Mouse (Mus musculus): ENCODE data around the gene Flnb. TPM values are rescaled to one million over a fixed set of nuclear protein-coding genes. Genes with fewer than 3 reads are reported as not detected.
A peak's percentile ranks its signal among the peaks of the same experiment; 100 is the strongest.

Gene Flnb
- polyA plus RNA-seq, 1 experiment from 2014 or later: 14.4 TPM

DNA sequence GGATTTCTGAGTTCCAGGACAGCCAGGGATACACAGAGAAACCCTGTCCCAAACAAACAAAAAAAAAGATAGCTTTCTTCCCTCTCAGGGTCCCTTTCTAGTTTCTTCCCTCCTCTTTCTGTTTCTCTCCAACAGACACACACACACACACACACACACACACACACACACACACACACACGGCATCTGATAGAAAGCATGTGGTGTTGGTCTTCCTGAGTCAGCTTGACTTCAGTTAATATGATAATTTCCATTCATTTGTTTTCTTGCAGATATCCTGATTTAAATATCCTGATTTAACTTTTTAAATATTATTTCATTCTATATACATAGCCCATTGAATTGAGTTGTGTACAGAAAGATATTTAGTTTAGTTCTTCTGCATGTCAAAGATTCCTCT, 110.6 kb downstream of the Flnb start:
- no peak for ATAC-seq (ENCODE audit: insufficient read depth, low FRiP score, low TSS enrichment)
- Histone ChIP-seq H3K9me3 (ENCODE audit: control insufficient read depth, low read length) (no peaks in the 10 kb centered on the region), H3K27me3 (ENCODE audit: control insufficient read depth, insufficient read depth, low read length) (no peaks in the 10 kb centered on the region), H3K36me3 (ENCODE audit: control insufficient read depth, insufficient read depth, low read length) (peaks cover 13% of the 10 kb centered on the region), H3K27ac (ENCODE audit: low read depth, low read length) (no peak overlapping the region), H3K4me2 (ENCODE audit: low read depth) (no peak overlapping the region), H3K4me3 (ENCODE audit: low read depth, low read length) (no peak overlapping the region), H3K4me1 (ENCODE audit: control insufficient read depth, insufficient read depth, low read length) (no peaks in the 10 kb centered on the region), H3K9ac (ENCODE audit: low read length) (no peak overlapping the region)
- WGBS: 82% methylated on average over 1 of the region's 1 CpGs
- no peak for DNase-seq (ENCODE audit: low spot score)

- H3K4me1 ChIP-seq (ENCODE audit: control insufficient read depth, insufficient read depth, low read length): no peaks in the 10 kb centered on the region
- H3K9ac ChIP-seq (ENCODE audit: low read length): no peak overlapping the region
- no peak overlapping the region for H3K4me3 ChIP-seq (ENCODE audit: low read depth, low read length)
- no peak overlapping the region for H3K4me2 ChIP-seq (ENCODE audit: low read depth)
- H3K36me3 ChIP-seq (ENCODE audit: control insufficient read depth, insufficient read depth, low read length): peaks cover 12% of the 10 kb centered on the region
- ATAC-seq (ENCODE audit: insufficient read depth, low FRiP score, low TSS enrichment) (no peak), DNase-seq (ENCODE audit: low spot score) (no peak)
- no peaks in the 10 kb centered on the region for H3K27me3 ChIP-seq (ENCODE audit: control insufficient read depth, insufficient read depth, low read length)
- no peak overlapping the region for H3K27ac ChIP-seq (ENCODE audit: low read depth, low read length)
- 91% methylated on average over 7 of the region's 7 CpGs for WGBS
- H3K9me3 ChIP-seq (ENCODE audit: control insufficient read depth, low read length): no peaks in the 10 kb centered on the region
Observed at GRCm38 (mm10) chr14:7929029-7929428, 111.3 kb downstream of the Flnb start.

GRCm38 (mm10) chr14:7932151-7932550, 114.4 kb downstream of the Flnb start:
- WGBS: 98% methylated on average over 4 of the region's 4 CpGs
- Histone ChIP-seq H3K36me3 (ENCODE audit: control insufficient read depth, insufficient read depth, low read length) (peaks cover 15% of the 10 kb centered on the region), H3K9ac (ENCODE audit: low read length) (no peak overlapping the region), H3K4me1 (ENCODE audit: control insufficient read depth, insufficient read depth, low read length) (no peaks in the 10 kb centered on the region), H3K4me2 (ENCODE audit: low read depth) (no peak overlapping the region), H3K4me3 (ENCODE audit: low read depth, low read length) (no peak overlapping the region), H3K27me3 (ENCODE audit: control insufficient read depth, insufficient read depth, low read length) (no peaks in the 10 kb centered on the region), H3K9me3 (ENCODE audit: control insufficient read depth, low read length) (no peaks in the 10 kb centered on the region), H3K27ac (ENCODE audit: low read depth, low read length) (no peak overlapping the region)
- ATAC-seq (ENCODE audit: insufficient read depth, low FRiP score, low TSS enrichment): no peak
- DNase-seq (ENCODE audit: low spot score): no peak

GRCm38 (mm10) chr14:7934166-7934565, 116.4 kb downstream of the Flnb start:
- 94% methylated on average over 7 of the region's 7 CpGs for WGBS

DNA sequence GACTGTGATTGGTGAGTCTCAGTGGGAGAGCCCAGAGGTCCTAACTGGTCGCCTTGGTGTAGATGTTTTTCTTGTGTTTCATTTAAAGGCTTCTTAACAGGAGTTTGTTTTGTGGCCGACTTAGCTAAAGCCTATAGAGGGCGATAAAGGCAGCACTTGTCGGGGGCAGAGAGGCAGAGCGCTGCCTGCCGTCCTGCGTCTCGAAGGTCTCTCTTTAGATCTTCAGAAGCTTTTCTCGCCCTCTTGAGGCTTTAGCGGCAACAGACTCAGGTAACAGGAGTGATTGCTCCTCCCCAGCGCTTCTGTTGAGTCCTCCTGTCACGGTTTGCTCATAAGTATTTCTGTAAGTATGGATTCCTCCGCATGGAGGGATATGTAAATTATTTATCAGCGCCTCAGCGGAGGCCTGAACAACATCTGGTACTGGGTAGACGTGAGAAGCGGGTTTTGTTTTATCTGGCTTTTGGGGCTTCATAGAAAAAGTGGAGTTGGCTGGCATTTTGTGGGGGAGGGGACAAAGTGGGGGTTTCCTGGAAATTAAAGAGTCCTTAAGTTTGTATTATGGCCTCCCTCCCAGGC, 119.4 kb downstream of the Flnb start:
- no peaks in the 10 kb centered on the region for H3K4me1 ChIP-seq (ENCODE audit: control insufficient read depth, insufficient read depth, low read length)
- no peak overlapping the region for H3K4me2 ChIP-seq (ENCODE audit: low read depth)
- H3K9ac ChIP-seq (ENCODE audit: low read length): no peak overlapping the region
- DNase-seq (ENCODE audit: low spot score) (peak; percentile 50), ATAC-seq (ENCODE audit: insufficient read depth, low FRiP score, low TSS enrichment) (no peak)
- H3K27me3 ChIP-seq (ENCODE audit: control insufficient read depth, insufficient read depth, low read length): no peaks in the 10 kb centered on the region
- H3K27ac ChIP-seq (ENCODE audit: low read depth, low read length): no peak overlapping the region
- WGBS: 17% methylated on average over 17 of the region's 17 CpGs
- H3K9me3 ChIP-seq (ENCODE audit: control insufficient read depth, low read length): no peaks in the 10 kb centered on the region
- H3K4me3 ChIP-seq (ENCODE audit: low read depth, low read length): no peak overlapping the region
- peaks cover 4% of the 10 kb centered on the region for H3K36me3 ChIP-seq (ENCODE audit: control insufficient read depth, insufficient read depth, low read length)

More at GRCm38 (mm10) chr14:7934166-7934565, 116.4 kb downstream of the Flnb start:
- no peak overlapping the region for H3K9ac ChIP-seq (ENCODE audit: low read length)
- DNase-seq (ENCODE audit: low spot score) (no peak), ATAC-seq (ENCODE audit: insufficient read depth, low FRiP score, low TSS enrichment) (no peak)
- H3K4me2 ChIP-seq (ENCODE audit: low read depth): no peak overlapping the region
- H3K27me3 ChIP-seq (ENCODE audit: control insufficient read depth, insufficient read depth, low read length): no peaks in the 10 kb centered on the region
- H3K36me3 ChIP-seq (ENCODE audit: control insufficient read depth, insufficient read depth, low read length): peaks cover 13% of the 10 kb centered on the region
- H3K27ac ChIP-seq (ENCODE audit: low read depth, low read length): no peak overlapping the region
- no peak overlapping the region for H3K4me3 ChIP-seq (ENCODE audit: low read depth, low read length)
- H3K9me3 ChIP-seq (ENCODE audit: control insufficient read depth, low read length): no peaks in the 10 kb centered on the region
- no peaks in the 10 kb centered on the region for H3K4me1 ChIP-seq (ENCODE audit: control insufficient read depth, insufficient read depth, low read length)

GRCm38 (mm10) chr14:7938809-7939784, 121.3 kb downstream of the Flnb start:
- Histone ChIP-seq H3K27me3 (ENCODE audit: control insufficient read depth, insufficient read depth, low read length) (no peaks in the 10 kb centered on the region), H3K4me3 (ENCODE audit: low read depth, low read length) (no peak overlapping the region), H3K4me1 (ENCODE audit: control insufficient read depth, insufficient read depth, low read length) (no peaks in the 10 kb centered on the region), H3K9me3 (ENCODE audit: control insufficient read depth, low read length) (no peaks in the 10 kb centered on the region), H3K9ac (ENCODE audit: low read length) (no peak overlapping the region), H3K27ac (ENCODE audit: low read depth, low read length) (no peak overlapping the region), H3K4me2 (ENCODE audit: low read depth) (no peak overlapping the region), H3K36me3 (ENCODE audit: control insufficient read depth, insufficient read depth, low read length) (peaks cover 4% of the 10 kb centered on the region)
- DNase-seq (ENCODE audit: low spot score): no peak
- no peak for ATAC-seq (ENCODE audit: insufficient read depth, low FRiP score, low TSS enrichment)
- WGBS: 92% methylated on average over 19 of the region's 19 CpGs

- DNase-seq (ENCODE audit: low spot score): no peak
- 86% methylated on average over 5 of the region's 5 CpGs for WGBS
Observed at GRCm38 (mm10) chr14:7941413-7941812, 123.7 kb downstream of the Flnb start.

GRCm38 (mm10) chr14:7943101-7943800, 125.5 kb downstream of the Flnb start:
- Histone ChIP-seq H3K9ac (ENCODE audit: low read length) (no peak overlapping the region), H3K4me2 (ENCODE audit: low read depth) (no peak overlapping the region), H3K27ac (ENCODE audit: low read depth, low read length) (no peak overlapping the region), H3K36me3 (ENCODE audit: control insufficient read depth, insufficient read depth, low read length) (no peaks in the 10 kb centered on the region; the same call in none of the 2 replicates), H3K27me3 (ENCODE audit: control insufficient read depth, insufficient read depth, low read length) (no peaks in the 10 kb centered on the region), H3K9me3 (ENCODE audit: control insufficient read depth, low read length) (no peaks in the 10 kb centered on the region), H3K4me3 (ENCODE audit: low read depth, low read length) (no peak overlapping the region), H3K4me1 (ENCODE audit: control insufficient read depth, insufficient read depth, low read length) (no peaks in the 10 kb centered on the region)
- ATAC-seq (ENCODE audit: insufficient read depth, low FRiP score, low TSS enrichment) (no peak), DNase-seq (ENCODE audit: low spot score) (no peak)
- WGBS: 89% methylated on average over 7 of the region's 7 CpGs

More at GRCm38 (mm10) chr14:7941413-7941812, 123.7 kb downstream of the Flnb start:
- no peak overlapping the region for H3K4me2 ChIP-seq (ENCODE audit: low read depth)
- no peaks in the 10 kb centered on the region for H3K4me1 ChIP-seq (ENCODE audit: control insufficient read depth, insufficient read depth, low read length)
- no peak overlapping the region for H3K9ac ChIP-seq (ENCODE audit: low read length)
- no peaks in the 10 kb centered on the region for H3K27me3 ChIP-seq (ENCODE audit: control insufficient read depth, insufficient read depth, low read length)
- H3K9me3 ChIP-seq (ENCODE audit: control insufficient read depth, low read length): no peaks in the 10 kb centered on the region
- H3K4me3 ChIP-seq (ENCODE audit: low read depth, low read length): no peak overlapping the region
- ATAC-seq (ENCODE audit: insufficient read depth, low FRiP score, low TSS enrichment): no peak
- no peak overlapping the region for H3K27ac ChIP-seq (ENCODE audit: low read depth, low read length)
- no peaks in the 10 kb centered on the region; the same call in none of the 2 replicates for H3K36me3 ChIP-seq (ENCODE audit: control insufficient read depth, insufficient read depth, low read length)

Measured in neural tube, embryonic 11.5 days (tissue).